Mouse (Mus musculus) kidney, postnatal 14 days (tissue): ENCODE results near the gene Olfr24.
"Not testable (repeated sequence)": the region's sequence is repeated elsewhere in the genome, so short reads cannot be mapped to it uniquely, and the experiment has no call there.

Experiments
- DNase-seq: peaks from one replicate; pipeline ENCODE4 v3.0.0; 2022; ENCODE audit warnings: mixed read lengths

The Olfr24 gene

GRCm38 (mm10) chr9:18763896-18764295 is at the start of gene Olfr24:
Olfr24 (minus strand) TSS chr9:18763996.
- no peak for DNase-seq

GRCm38 (mm10) chr9:18785316-18785715 is 21.5 kb upstream of the Olfr24 start:
- DNase-seq: no peak

- no peak for DNase-seq
These were observed 15.7 kb upstream of the Olfr24 start for GRCm38 (mm10) chr9:18779476-18779875.

- no peak for DNase-seq
These were observed 15.2 kb upstream of the Olfr24 start for GRCm38 (mm10) chr9:18778981-18779380.

GRCm38 (mm10) chr9:18755595-18755994 is 8.2 kb downstream of the Olfr24 start:
- no peak for DNase-seq

GRCm38 (mm10) chr9:18744639-18745038 is 19.2 kb downstream of the Olfr24 start:
- DNase-seq: no peak

- not testable (repeated sequence) for DNase-seq
These were observed 29.6 kb downstream of the Olfr24 start for GRCm38 (mm10) chr9:18734177-18734576.

GRCm38 (mm10) chr9:18722712-18723099 is 41.1 kb downstream of the Olfr24 start:
- DNase-seq: no peak

GRCm38 (mm10) chr9:18721931-18722711 is 41.7 kb downstream of the Olfr24 start:
- no peak for DNase-seq

- no peak for DNase-seq
These were observed 42.8 kb downstream of the Olfr24 start for GRCm38 (mm10) chr9:18721011-18721410.

GRCm38 (mm10) chr9:18705628-18706027 is 58.2 kb downstream of the Olfr24 start:
- DNase-seq: no peak
